Mouse (Mus musculus) gastrocnemius, postnatal 36 days (tissue): Measurements from ENCODE around the gene Lrwd1. TPM values are rescaled to one million over a fixed set of nuclear protein-coding genes. Genes with fewer than 3 reads are reported as not detected.

Source experiments
- DNase-seq, 2 experiments: peaks; one replicate each; pipeline ENCODE4 v3.0.0; 2022
- intact Hi-C: fragments of 180-260 bp; cut with DNase I; formaldehyde crosslinking; loops from one replicate; pipeline ENCODE4 v1.15.1; 2025
- total RNA-seq, 2 experiments: library from RNA; stranded (reverse); gene quantifications; 2 replicates each; pipeline ENCODE4 v1.2.3; 2021

Lrwd1 gene
- total RNA-seq, 2 experiments from 2014 or later = 3.7 to 4.0 TPM

DNA sequence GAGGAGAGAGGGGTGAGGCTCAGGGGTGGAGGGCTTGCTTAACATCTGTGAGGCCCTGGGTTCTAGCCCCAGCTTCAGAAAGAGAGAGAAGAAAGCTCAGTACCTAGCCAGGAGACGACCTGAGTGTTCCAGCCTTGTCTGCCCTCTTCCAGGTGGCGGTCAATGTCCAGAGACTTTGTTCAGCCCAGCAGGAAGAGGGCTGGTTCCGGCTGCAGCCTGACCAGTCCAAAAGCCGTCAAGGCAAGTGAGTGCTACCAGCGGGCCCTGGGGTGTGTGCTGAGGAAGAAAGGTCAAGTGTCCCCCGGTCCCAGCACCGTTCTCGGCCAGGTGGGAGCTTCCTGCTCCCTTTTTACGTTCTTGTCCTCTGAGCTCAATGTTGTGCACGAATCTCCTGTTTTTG lies 37.3 kb downstream of the Lrwd1 start:
- intact Hi-C loops = no loop called here
- no peak for DNase-seq

DNA sequence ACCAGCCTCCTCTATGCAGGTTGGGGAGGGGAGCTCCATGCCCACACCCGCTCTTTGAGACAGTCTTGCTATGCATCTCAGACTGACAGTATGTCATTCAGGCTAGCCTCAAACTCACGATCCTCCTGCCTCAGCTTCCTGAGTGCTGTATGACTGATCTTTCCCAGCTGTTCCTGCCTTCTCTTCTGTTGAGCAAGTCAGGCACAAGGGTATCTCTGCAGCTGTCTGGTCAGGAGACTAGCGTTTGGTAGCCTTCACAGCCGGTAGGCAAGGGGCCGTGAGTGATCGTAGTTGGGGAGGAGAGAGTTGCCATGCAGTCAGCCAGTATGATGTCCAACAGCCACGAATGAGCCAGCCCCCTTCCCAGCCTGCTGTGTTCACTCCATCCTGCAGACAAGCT lies 40.8 kb downstream of the Lrwd1 start:
- intact Hi-C loops = no loop called here
- no peak for DNase-seq

DNA sequence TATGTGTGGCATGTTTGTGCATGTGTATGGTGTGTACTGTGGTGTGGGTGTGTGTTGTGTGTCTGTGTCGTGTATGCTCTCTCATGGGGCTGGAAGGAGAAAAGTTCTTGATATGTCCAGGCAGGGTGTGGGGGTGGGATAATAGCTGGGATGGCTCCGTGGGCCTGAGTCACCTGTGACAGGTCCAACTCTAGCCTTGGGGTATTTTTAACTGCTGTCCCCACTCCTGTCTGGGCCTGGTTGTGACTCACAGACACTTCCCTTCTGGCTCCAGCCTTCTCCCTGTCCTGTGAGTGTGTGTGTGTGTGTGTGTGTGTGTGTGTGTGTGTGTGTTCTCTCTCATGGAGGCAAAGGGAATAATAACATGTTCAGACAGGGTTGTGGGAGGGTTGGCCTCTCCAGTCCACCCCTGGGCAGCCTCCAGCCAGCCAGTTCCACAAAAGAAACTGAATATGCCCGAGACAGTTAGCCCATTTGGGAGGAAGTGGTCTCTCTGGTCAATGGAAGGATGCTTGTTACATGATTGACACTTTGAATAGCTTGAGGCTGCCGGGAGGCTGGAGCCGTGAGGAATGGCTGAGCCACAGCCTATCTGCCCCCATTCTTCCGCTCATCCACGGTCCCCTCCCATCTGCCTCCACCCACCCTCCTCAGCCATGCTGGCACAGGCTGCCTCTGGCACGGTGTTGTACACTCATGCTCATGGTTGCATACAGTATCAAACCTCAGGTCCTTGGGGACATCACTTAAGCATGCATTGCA lies 41.4 kb downstream of the Lrwd1 start:
- intact Hi-C loops = no loop called here
- DNase-seq = no peak

DNA sequence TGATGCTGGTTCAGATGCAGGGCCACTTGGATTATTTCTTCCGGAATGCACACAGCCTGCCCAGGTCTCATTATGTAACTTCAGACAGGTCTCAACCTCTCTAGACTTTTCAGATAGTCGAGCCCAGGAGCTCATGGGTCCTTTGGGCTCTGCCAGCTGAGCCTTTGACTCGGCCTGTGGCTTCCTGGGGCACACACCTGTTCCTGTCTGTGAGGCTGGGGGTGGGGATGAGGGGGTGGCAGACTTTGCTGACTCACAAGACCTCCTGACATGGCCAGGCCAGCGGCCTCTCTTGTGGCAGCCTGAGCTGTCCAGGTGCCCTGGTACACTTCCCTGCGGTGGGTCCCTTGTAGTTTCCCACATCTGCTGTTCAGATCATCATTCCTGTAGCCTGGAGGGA lies 43.9 kb downstream of the Lrwd1 start:
- intact Hi-C loops = no loop called here
- DNase-seq = no peak

DNA sequence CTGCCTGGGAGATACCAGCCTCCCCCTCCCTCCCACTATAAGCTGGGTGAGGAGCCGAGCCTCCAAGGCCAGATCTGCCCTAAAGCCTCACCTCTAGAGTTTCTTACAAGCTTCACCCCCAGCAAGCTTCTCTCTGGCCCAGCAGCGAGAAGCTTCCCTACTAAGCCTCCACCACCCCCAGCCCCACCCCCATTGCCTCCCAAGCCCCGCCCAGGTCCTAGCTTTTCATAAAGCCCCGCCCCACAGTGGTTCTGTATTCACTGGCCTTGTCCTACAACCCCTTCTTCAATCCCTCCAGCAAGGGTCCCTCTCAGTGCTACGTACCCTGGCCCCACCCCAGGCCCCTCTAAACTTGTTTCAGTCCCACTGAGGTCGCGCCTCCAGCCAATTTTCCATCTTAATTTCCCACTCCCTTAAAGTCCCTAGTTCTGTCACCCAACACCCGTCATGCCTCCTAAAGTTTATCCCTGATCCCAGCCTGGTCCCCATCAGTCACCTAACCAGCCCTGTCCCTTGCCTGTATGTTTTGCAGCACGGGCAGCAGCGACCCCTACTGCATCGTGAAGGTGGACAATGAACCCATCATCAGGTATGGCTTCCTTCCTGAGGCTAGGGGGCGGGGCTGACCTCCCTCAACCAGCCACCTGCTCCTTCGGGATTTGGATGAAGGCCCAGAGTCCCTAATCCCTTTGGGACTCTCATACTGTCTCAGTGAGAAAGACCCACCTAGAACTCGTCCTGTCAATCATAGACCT lies 46.9 kb downstream of the Lrwd1 start:
- no peak for DNase-seq

DNA sequence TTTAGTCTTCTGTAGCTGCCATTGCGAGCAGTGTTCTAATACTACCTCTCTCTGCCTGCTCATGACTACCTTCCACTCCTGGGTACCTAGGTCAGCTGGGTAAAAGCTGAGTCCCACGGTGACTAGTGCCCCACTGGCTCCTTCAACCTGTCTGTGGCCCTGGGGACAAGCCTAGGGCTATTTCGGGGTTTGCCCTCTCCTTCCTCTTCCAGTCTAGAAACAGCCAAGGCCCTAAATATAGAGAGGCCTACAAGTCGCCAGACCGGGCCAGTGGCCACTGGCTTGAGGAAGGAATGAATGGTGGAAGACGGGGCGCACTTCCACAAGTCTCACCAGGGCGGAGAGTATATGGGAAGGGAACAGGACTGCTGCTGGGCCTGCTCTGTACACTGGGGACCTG lies 49.6 kb downstream of the Lrwd1 start:
- no peak for DNase-seq
- intact Hi-C loops = no loop called here

More for the DNA sequence above, 46.9 kb downstream of the Lrwd1 start:
- intact Hi-C loops = no loop called here

DNA sequence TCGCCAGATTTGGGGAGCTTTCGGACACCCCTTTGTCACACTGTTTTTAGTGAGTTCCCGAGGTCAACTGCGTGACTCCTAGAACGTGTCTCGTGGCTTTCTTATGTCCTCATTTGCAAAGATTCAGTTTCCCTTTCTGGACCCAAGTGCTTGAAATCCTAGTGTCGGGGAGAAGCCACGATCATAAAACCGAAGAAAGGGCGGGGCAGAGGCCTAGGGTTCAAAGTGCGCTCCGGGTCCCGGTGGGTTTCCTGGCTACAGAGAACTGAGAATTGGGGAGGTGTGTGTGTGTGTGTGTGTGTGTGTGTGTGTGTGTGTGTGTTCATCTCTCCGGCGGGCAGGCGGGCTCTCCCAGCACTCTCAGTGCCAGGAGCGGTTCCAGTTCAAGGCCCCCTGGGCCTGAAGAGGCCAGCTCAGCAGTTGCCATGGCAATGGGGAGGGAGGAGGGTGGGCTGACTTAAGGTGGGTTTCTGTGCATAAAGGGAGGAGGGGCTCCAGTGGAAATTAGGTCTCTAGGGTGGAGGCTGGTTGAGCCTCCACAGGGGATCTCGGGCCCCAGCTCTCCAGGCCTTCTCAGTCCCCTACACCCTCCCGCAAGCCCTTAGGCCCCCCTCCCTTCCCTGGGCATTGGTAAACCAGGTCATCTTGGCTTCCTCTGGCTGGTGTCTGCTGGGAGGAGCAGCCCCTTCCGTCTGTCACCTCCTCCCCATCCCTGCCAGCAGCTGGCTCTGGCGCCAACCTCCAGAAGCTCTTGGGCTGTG lies 50.8 kb downstream of the Lrwd1 start:
- peak in 1 of 2 experiments; percentile 32 for DNase-seq
- intact Hi-C loops = no loop called here

DNA sequence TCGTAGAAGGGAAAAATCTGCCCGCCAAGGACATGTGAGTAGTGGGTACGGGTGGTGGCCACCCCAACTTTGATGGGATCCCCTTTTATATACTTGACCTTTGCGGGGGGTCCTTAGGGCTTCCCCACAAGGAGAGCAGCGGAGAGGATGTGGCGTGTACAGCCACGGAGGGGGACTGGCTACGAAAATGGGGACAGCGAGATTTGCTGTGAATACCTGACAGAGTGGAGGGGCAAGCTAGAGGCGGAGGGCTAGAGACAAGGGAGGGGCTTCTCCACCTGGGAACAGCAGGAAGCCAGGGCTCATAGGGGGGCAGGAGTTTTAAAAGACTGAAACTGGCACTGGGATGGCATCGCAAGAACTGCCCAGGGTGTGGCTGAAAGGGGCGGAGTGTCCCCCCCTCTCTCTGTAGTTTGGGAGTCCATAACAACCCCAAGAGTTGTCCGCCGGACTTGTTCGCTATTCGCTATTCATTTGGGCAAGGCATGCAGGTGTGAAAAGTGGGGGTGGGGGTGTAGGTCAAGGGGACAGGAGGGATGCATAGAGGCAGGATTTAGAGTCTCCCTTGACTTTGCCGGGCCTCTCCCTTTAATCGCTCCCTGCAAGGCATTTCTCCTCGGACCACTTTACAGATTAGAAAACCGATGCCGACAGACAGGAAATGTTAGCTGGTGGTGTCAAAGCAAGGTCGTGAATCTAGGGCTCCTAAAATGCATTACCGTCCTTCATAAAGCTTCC lies 51.6 kb downstream of the Lrwd1 start:
- no peak for DNase-seq
- intact Hi-C loops = no loop called here

DNA sequence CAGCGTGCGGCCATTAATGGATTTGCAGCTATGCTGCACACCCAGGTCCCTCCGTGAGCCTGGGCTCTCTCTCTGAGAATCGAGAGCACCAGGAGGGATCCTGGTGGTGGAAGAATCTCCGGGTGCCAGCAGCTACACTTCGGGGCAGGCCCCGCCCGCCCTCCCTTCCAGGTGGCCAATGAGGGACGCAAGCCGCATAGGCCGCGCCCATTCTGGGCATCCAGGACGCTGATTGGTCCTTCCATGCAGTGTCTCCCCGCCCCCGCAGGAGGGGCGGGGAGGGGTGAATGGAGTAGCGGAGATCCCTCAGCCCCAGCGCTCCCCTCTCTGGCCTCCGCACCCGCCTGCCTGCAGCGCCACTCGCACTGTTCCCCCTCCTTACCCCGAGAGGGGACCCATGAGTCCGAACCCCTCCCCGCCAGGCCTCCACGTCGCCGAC lies 52.2 kb downstream of the Lrwd1 start, which contains the start of gene Rasa4:
TSS of gene Rasa4 (plus strand) at position 248 of the 439 bp plus-strand sequence.
- intact Hi-C loops = no loop called here
- peak; percentile 92 to 93 for DNase-seq

DNA sequence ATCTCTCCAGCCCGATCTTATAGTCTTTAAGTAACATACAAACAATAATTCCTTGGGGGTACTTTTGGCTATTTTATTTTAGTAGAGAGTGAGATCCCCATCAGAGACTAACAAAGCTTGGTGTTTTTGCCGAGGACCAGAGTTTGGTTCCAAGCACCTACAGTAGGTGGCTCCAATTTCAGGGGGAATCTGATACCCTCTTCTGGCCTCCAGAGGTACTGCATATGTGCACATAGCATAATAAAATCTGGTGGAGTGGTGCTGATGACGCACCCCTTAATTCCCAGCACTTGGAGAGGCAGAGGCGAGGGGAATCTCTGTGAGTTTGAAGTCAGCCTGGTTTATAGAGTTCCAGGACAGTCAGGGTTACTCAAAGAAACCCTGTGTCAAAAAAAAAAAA lies 53.5 kb downstream of the Lrwd1 start:
- DNase-seq = no peak
- intact Hi-C loops = no loop called here

DNA sequence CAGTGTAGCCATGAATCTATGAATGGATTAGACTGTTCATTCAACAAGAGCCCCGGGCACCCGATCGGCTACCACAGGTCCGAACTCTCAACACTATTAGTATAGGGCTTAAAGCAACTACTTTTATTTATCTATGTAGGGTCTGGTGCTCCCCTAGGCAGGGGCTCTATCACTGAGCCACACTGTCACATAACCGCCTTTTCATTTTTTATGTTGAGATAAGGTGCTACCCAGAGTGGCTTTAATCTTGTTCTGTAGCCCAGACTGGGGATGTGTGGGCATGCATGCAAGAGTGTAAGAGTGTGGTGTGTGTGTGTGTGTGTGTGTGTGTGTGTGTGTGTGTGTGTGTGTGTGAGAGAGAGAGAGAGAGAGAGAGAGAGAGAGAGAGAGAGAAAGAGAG lies 57.7 kb downstream of the Lrwd1 start:
- intact Hi-C loops = no loop called here
- no peak for DNase-seq

DNA sequence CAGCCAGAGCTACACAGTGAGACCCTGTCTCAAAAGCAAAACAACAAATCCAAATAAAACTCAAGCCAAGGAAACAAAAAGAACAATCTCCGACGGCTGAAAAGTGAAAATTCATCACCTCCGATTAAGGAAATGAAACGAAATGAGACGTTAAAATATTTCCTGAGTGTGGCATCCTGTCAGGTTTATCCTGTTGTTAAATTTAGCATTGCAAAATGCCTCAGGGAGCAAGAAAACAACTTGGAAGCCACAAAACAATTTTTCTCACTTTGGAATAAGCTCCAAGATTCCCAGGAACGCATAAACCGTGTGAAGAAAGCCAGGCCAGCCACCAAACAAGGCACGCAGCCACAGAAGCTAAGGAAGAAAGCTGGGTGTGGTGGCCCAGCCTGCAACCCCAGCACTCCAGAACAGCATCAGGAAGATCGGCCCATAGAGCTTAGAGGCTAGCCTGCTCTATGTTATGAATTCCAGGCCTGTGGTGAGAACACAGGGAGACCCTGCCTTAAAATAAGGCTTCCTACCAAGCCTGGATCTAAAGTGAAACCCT lies 58.8 kb downstream of the Lrwd1 start:
- intact Hi-C loops = no loop called here
- DNase-seq = no peak

DNA sequence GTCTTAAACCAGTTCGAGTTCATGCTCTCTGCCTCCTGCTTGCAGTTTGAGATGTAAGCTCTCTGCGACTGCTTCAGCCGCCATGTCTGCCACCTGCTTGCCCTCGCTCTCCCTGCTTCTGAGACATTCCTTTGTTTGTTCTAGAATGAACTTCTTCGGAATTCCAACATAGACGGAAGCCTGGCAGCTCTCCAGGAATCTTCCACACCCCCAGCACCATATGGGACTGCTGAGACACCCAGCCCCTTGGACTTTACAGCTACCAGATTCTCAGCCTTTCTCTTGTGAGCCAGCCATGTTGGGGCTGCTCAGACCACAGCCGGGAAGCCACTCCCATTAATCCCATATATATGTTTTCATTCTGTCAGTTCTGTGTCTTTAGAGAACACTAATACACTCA lies 59.6 kb downstream of the Lrwd1 start:
- intact Hi-C loops = no loop called here
- no peak for DNase-seq

DNA sequence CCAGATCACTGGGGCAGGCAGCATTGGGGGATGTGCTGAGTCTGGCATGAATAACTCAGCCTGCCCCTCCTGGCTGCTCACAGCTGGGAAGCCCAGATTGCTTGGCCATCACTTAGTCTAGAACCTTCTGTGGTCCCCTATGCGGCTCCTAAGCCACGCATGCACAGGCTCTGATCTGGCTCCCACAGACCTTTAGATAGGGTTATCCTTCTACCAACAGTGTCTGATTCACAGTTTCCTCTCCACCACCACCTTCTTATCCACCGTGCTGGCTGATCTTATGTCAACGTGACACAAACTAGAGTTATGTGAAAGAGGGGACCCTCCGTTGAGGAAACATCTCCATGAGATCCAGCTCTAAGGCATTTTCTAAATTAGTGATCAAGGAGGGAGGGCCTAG lies 60.8 kb downstream of the Lrwd1 start:
- no peak for DNase-seq
- intact Hi-C loops = no loop called here

DNA sequence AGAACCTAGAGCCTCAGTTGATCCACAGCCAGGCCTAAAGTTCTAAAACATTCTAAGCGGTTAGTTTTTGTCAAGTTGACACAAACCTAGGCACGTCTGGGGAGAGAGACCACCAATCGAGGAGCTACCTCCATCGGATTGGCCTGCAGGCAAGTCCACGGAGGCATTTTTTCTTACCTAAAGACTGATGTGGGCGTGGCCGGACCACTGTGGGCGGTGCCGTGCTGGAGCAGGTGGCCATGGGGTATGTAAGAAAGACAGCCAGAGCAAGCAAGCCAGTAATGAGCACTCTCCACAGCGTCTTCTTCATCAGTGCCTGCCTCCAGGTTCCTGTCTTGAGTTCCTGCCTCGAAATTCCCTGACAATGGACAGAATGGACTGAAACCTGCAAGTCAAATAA lies 62.3 kb downstream of the Lrwd1 start:
- intact Hi-C loops = no loop called here
- DNase-seq = no peak

DNA sequence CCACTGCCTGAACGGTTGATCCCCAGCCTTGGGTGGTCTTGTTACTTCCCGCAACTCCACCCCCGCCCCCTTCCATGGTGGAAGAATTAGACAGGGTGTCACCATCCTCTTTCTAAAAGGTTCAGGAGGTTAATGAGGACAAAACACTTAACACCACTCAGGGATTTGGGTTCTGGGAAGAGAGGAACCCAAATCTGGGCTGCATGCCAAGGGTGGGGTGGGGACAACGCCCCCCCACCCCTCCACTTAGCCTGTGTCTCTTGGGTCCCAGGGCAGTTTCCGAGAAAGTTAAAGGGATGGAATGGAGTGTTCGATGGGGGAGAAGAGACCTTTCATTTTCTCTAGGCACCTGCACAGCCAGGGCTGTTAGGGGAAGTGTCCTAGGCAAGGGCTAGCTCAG lies 62.8 kb downstream of the Lrwd1 start:
- DNase-seq = no peak
- intact Hi-C loops = no loop called here
